Mouse (Mus musculus) c-Kit-positive CD71-positive TER-119-positive erythroid progenitor cells, embryonic 14.5 days (primary cell): ENCODE measurements around the gene Cyp2j7.
"Not testable (repeated sequence)": the region's sequence is repeated elsewhere in the genome, so short reads cannot be mapped to it uniquely, and the experiment has no call there.

Experiments used
- DNase-seq: peaks from one replicate; pipeline ENCODE4 v3.0.0-alpha.2; 2013; ENCODE audit warnings: low spot score

Cyp2j7 gene

DNA sequence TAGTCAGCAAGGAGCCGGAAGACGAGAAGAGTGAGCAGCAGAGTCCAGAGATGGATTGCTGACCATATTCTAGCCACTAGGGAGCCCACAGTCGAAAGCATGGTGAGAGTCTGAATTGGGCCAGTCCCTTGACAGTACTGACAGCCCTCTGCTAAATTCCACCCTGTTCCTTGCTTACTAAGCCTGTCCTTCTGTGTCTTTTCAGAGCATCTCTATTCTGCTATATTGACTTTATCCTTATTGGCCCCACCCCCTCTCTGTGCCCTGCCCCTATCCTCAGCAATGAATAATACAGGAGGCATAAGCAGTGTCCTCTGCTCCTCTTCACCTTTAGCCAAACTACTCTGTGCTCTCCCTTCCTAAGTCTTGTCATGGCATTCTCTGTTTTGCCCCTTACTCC, at the start of gene Cyp2j7:
Cyp2j7 (minus strand) TSS at position 101 of the 400 bp plus-strand sequence.
- no peak for DNase-seq

DNA sequence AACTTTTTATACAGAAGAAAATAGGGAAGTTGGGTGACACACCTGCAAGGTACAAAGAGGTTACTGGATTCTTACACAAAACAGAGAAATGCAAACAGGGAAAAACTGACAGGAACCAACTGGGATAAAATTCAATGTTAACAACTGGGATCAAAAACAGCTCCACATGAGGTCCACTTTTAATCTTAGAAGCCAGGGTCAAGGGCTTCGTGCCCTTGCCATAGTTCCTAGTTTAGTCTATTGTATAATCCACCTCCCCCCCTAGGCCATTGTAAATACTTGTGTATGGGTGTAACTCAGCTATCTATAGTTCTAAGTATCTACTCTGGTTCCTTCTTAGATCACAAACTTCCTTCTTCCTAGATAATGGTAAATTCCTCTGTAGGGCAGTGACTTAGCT, 40.4 kb upstream of the Cyp2j7 start:
- not testable (repeated sequence) for DNase-seq

DNA sequence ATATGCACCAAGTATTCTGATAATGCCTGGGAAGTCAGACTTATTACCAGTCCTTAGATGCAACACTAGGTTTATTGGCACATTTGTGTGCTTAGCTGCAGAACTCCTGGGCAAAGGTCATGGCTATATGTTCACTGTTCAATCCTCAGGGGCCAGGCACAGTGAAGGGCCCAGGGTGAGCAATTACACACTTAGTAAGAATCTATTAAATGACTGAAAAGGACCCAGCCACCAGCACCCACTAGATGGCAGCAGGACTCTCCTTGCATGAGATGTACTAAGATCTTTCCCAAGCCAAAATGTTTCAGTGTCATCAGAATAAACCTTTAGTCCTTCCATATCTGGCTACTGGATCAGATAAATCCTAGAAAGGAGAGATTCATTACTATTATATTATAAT, 37.4 kb upstream of the Cyp2j7 start:
- DNase-seq: no peak

DNA sequence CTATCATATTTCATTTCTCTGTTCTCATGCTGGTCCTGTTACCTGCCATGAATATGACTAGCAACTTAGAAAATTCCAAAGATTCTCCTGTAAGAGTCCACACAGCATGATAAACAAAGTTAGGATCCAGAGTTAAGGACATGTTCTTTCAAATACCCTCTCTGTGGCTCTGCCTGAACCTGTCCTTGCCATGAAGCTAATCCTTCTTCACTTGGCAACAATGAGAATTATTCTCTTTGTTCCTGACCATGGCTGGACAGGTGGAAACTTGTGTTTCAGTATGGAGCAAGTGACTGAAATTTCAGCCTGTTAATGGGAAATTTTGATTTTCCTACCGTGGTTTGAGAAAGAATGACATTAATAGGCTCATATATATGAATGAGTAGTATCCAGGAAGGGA, 39.8 kb downstream of the Cyp2j7 start:
- no peak for DNase-seq

DNA sequence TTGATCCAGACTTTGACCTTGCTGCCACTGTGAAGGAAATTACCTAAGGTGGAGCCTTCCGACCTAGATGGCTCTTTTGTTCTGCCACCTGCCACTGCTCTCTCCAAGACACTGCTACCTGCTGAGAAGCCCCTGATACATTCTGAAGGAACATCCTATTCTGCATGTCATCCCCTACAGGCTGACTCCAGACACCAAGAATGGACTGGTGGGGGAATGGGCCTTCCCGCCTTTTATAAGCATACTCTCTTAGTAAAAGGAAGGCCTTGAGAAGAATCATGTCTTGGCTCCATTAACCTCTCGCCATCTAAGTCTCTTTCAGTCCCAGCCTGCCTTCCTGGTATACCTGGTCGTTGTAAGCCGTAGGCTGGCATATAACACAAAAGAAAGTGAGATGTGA, 47.1 kb downstream of the Cyp2j7 start:
- DNase-seq: not testable (repeated sequence)

DNA sequence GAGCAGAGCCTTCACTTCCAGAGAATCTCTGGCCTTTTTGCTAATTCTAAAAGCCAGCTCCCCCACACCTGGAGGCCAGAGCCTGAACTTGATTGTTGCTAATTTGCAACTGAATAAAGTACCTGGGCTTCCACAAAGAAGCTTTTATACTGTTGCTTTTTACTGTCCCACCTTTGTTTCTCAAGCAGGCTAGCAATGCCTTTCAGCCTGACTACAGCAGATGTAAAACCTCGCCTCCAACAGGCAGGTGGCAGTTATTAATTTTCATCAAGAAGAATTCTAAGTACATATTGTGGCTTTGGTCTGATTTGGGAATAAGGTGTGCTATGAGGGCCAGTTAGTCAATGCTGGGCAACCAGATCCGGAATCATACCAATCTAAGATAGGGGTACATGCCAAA, 47.8 kb downstream of the Cyp2j7 start:
- DNase-seq: not testable (repeated sequence)

DNA sequence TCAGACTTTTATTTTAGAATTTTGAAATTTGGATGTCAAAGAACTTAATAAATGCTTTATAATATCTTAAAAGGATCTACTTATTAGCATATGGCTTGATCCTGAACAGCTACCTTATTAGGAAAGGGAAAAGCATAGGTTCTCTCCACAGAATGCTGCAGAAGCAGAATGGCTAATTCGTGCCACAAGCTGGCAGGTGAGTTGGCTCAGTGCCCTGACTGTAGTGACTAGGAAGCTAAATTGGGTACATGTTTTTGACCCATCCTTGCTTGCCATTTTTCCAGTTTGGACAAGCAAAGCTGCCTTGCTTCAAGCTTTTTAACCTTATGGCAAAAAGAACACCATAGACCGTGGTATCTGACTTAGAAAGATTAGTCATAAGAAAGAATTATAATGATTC, 48.3 kb downstream of the Cyp2j7 start:
- DNase-seq: not testable (repeated sequence)

DNA sequence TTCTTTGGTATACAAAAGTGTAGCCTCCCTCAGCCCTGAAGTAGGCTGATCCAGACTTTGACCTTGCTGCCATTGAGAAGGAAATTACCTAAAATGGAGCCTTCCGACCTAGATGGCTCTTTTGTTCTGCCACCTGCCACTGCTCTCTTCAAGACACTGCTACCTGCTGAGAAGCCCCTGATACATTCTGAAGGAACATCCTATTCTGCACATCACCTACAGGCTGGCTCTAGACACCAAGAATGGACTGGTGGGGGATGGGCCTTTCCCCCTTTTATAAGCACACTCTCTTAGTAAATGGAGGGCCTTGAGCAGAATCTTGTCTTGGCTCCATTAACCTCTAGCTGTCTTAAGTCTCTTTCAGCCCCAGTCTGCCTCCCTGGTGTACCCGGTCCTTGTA, 51.7 kb downstream of the Cyp2j7 start:
- DNase-seq: not testable (repeated sequence)

DNA sequence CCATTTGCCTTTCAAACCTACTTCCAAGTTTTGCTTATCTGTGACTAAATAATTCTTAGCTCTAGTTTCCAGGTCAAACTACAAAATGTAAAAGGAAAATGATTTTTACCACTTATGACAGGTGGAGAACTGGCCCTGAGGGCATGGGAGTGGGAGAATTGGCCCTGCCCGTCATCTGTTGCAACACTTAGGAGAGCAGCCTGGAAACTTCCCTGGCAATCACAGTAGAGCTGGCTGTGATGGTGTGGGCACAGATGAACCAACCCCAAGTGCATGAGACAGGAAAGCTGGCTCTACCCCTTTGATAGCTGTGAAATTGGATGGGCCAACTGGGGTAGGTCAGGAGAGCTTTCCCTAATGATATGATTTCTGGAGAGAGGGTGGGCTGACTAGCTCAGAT, 73.6 kb downstream of the Cyp2j7 start:
- no peak for DNase-seq

DNA sequence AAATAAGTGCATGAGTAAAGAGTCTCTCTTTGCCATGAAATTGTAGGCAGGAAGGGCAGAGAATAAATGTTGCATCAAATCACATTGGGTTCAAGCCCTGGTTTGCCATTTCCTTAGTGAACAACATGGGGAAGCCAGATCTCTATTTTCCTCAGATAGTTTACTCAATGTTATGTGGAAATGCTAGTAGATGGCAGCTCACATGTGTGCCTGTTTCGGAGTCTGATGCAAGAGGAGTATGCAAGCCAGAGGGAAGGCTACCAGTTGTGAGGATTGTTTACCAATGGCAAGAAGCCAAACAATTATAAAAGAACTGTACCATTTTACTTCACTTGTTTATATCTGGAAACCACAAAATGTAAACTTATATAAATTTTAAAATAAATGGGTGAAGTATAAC, 74.9 kb downstream of the Cyp2j7 start:
- DNase-seq: no peak
